In the genomic region with DNA sequence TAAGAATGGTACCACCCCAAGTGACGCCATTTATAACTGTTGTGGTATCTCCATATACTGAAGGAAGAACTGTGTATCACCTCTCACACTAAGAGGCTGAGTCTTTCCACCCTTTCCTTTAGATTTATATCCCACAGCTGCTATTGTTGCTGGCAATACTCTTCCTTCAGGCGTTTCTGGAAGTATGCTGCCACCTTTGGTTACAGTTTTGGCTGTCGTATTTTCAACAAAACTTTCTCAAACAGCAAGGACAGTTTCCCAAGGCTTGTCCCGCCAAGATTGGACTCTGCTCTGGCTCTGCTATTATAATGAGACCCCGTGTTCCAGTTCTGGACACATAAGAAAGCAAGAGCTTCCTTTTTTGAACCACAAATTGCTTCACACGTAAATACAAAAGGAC, we compare ENCODE assay signal across 19 mouse cellular contexts.
DNase-seq lines count a peak whose midpoint lies in the region; ATAC-seq and TF ChIP-seq lines count a peak whose summit lies in the region.
"Had no signal": no experiment of that assay in that cellular context is flagged by ENCODE, and none has a peak within 500 bp of the region (broad histone marks: within the 10 kb centered on the region; RNA-seq: fewer than 3 reads in every experiment).

No protein-coding gene starts in this region.

- H3K4me3 ChIP-seq in heart, postnatal 0 days (ENCODE audit: low read depth, low read length): no peak overlapping the region
- H3K4me3 ChIP-seq in left cerebral cortex, adult 2 months: no peak overlapping the region
- H3K4me3 ChIP-seq in cortical plate, adult 2 months (ENCODE audit: insufficient read depth, low read length): no peak overlapping the region
- H3K4me3 ChIP-seq: forebrain, embryonic 13.5 days; hindbrain, embryonic 13.5 days; midbrain, embryonic 10.5 days; neural tube, embryonic 15.5 days had no signal

- H3K27ac ChIP-seq in heart, postnatal 0 days (ENCODE audit: low read depth): no peak overlapping the region
- H3K27ac ChIP-seq in left cerebral cortex, adult 2 months: no peak overlapping the region
- no peak overlapping the region for H3K27ac ChIP-seq in cortical plate, adult 2 months (ENCODE audit: insufficient read depth, low read length)
- H3K27ac ChIP-seq: forebrain, embryonic 13.5 days; hindbrain, embryonic 13.5 days; midbrain, embryonic 10.5 days; neural tube, embryonic 15.5 days had no signal

- no peak for TF ChIP-seq POLR2A in cortical plate, adult 2 months (IDR thresholded peaks at IDR 0.05; ENCODE audit: extremely low read depth, insufficient read depth, low read length)

- ATAC-seq in cerebellum, adult (ENCODE audit: insufficient number of reproducible peaks, low FRiP score, low TSS enrichment): no peak
- ATAC-seq in heart, postnatal 0 days (ENCODE audit: insufficient read depth, low read depth): no peak
- ATAC-seq: activated CD4-positive, CD25-positive, alpha-beta regulatory T cell, adult 4 months; forebrain, embryonic 13.5 days had no signal

- no peaks in the 10 kb centered on the region for H3K27me3 ChIP-seq in heart, postnatal 0 days (ENCODE audit: control insufficient read depth, insufficient read depth, low read length)
- H3K27me3 ChIP-seq: CH12.LX; forebrain, embryonic 13.5 days; hindbrain, embryonic 13.5 days; neural tube, embryonic 15.5 days had no signal

- WGBS in heart, postnatal 0 days: 86% methylated on average over 6 of the region's 6 CpGs

- peaks cover 47% of the 10 kb centered on the region for H3K36me3 ChIP-seq in heart, postnatal 0 days (replicated peaks; ENCODE audit: control insufficient read depth, insufficient read depth, low read length)

- H3K4me1 ChIP-seq in heart, postnatal 0 days (ENCODE audit: control insufficient read depth, insufficient read depth): no peaks in the 10 kb centered on the region
- H3K4me1 ChIP-seq in cortical plate, adult 2 months (ENCODE audit: control insufficient read depth, insufficient read depth, low read length): 0 out of 2 replicates have a peak, but pooled peaks cover 1% of the 10 kb centered on the region
- H3K4me1 ChIP-seq: forebrain, embryonic 13.5 days; hindbrain, embryonic 13.5 days; midbrain, embryonic 10.5 days; neural tube, embryonic 15.5 days had no signal

- no peak for TF ChIP-seq EP300 in heart, postnatal 0 days (IDR thresholded peaks at IDR 0.05; ENCODE audit: low read depth)

- no peak overlapping the region for H3K4me2 ChIP-seq in heart, postnatal 0 days (ENCODE audit: low read depth, low read length)
- H3K4me2 ChIP-seq: forebrain, embryonic 13.5 days; hindbrain, embryonic 13.5 days; neural tube, embryonic 15.5 days had no signal

- H3K9me3 ChIP-seq in heart, postnatal 0 days (replicated peaks; ENCODE audit: control insufficient read depth, low read length): no peaks in the 10 kb centered on the region
- H3K9me3 ChIP-seq: forebrain, embryonic 13.5 days; hindbrain, embryonic 13.5 days; midbrain, embryonic 10.5 days; neural tube, embryonic 15.5 days had no signal

- peak; percentile 29 for DNase-seq in cerebellum, adult 9-10 months
- DNase-seq in heart, postnatal 0 days (ENCODE audit: low spot score): no peak
- DNase-seq in heart, postnatal 25 days (ENCODE audit: low spot score): no peak
- DNase-seq in left cerebral cortex, adult 2 months (ENCODE audit: extremely low spot score in 1 of 2, low spot score in 2 of 2): no peak
- no peak for DNase-seq in left cerebral cortex, postnatal 25 days (ENCODE audit: low spot score in 2 of 2)
- DNase-seq in spleen, adult 18-20 months: no peak
- DNase-seq: gastrocnemius, postnatal 25 days; layer of hippocampus, adult 9-11 months; liver; lung, postnatal 10 days; right cerebral cortex, postnatal 4 days had no signal

- intact Hi-C loops in heart, postnatal 25 days (cut with DNase I): loop anchor here (5.0 kb wide), 1 partner anchor 199 kb away; no protein-coding TSS in a partner anchor
- intact Hi-C loops in left cerebral cortex, adult 2 months (cut with DNase I): loop anchor here (5.0 kb wide), 2 partner anchors 44 to 269 kb away; no protein-coding TSS in a partner anchor
- intact Hi-C loops in left cerebral cortex, postnatal 25 days (cut with DNase I): no loop called here

- H3K9ac ChIP-seq in heart, postnatal 0 days (replicated peaks; ENCODE audit: low read depth, low read length): no peak overlapping the region
- H3K9ac ChIP-seq: forebrain, embryonic 13.5 days; hindbrain, embryonic 13.5 days; neural tube, embryonic 15.5 days had no signal

- 0 out of 2 replicates have a peak, but pooled peaks have one; percentile 4 for TF ChIP-seq CTCF in heart, postnatal 0 days (IDR thresholded peaks at IDR 0.05; ENCODE audit: low read depth)
- TF ChIP-seq CTCF in left cerebral cortex, adult 2 months (IDR thresholded peaks at IDR 0.05): peak; percentile 35
- TF ChIP-seq CTCF in cortical plate, adult 2 months (IDR thresholded peaks at IDR 0.05; ENCODE audit: extremely low read depth, insufficient read depth, low read length): peak; percentile 28; the same call in 1 of the 2 replicates
